Mouse (Mus musculus) stomach, postnatal 0 days (tissue): Measurements from ENCODE around the gene Bpifa6. TPM values are rescaled to one million over a fixed set of nuclear protein-coding genes. Genes with fewer than 3 reads are reported as not detected.
"Not testable (repeated sequence)": the region's sequence is repeated elsewhere in the genome, so short reads cannot be mapped to it uniquely, and the experiment has no call there.

ENCODE experiments used
- ATAC-seq: fragments of 200-750 bp; cut with Nextera tagmentation; 2 replicates; pipeline ENCODE4 v1.8.0; 2017; ENCODE audit not compliant: low FRiP score, low TSS enrichment
- DNase-seq: peaks from one replicate; pipeline ENCODE4 v3.0.0-alpha.2; 2016; ENCODE audit warnings: low spot score
- H3K27ac ChIP-seq: fragments of 300-500 bp; sonication (generic); replicated peaks from 2 replicates; pipeline ENCODE4 v1.5.1; 2014; ENCODE audit warnings: mild to moderate bottlenecking, control low read depth
- H3K27me3 ChIP-seq: fragments of 300-500 bp; sonication (generic); 2 replicates; pipeline ENCODE4 v1.6.1; 2014; ENCODE audit warnings: low read length; ENCODE audit not compliant: control insufficient read depth, insufficient read depth
- H3K36me3 ChIP-seq: fragments of 300-500 bp; sonication (generic); 2 replicates; pipeline ENCODE4 v1.6.1; 2014; ENCODE audit warnings: low read length, mixed read lengths; ENCODE audit not compliant: control insufficient read depth, insufficient read depth
- H3K4me1 ChIP-seq: fragments of 300-500 bp; sonication (generic); replicated peaks from 2 replicates; pipeline ENCODE4 v1.6.1; 2014; ENCODE audit warnings: antibody characterized with exemption; ENCODE audit not compliant: control insufficient read depth, insufficient read depth
- H3K4me2 ChIP-seq: fragments of 300-500 bp; sonication (generic); replicated peaks from 2 replicates; pipeline ENCODE4 v1.6.1; 2014; ENCODE audit warnings: low read depth, mild to moderate bottlenecking, control low read depth, moderate library complexity
- H3K4me3 ChIP-seq: fragments of 300-500 bp; sonication (generic); 2 replicates; pipeline ENCODE4 v1.5.1; 2014; ENCODE audit warnings: low read depth, low read length, control low read depth
- H3K9ac ChIP-seq: fragments of 300-500 bp; sonication (generic); 2 replicates; pipeline ENCODE4 v1.6.1; 2014; ENCODE audit warnings: mild to moderate bottlenecking, low read length, control low read depth, mixed read lengths
- H3K9me3 ChIP-seq: fragments of 300-500 bp; sonication (generic); 2 replicates; pipeline ENCODE4 v1.6.1; 2016; ENCODE audit warnings: low read length; ENCODE audit not compliant: control insufficient read depth
- CTCF ChIP-seq: IDR thresholded peaks from 2 replicates; pipeline ENCODE4 v1.5.1; 2016; ENCODE audit warnings: antibody characterized with exemption, low read depth, mild to moderate bottlenecking, moderate library complexity
- EP300 ChIP-seq: optimal IDR thresholded peaks from 2 replicates; pipeline ENCODE3; 2016; ENCODE audit warnings: antibody characterized with exemption
- WGBS: fragments of 180-500 bp; shearing (Covaris S2); extraction: QIAGEN DNeasy Blood & Tissue Kit; methylation state at CpG from one replicate; pipeline ENCODE4 v1.1.7; 2014; 5-methylcytosine and 5-hydroxymethylcytosine counted together
- polyA plus RNA-seq: library from polyadenylated mRNA; unstranded; fragments of >200 nt; fragmentation: Nextera tagmentation; extraction: Ambion mirVana; gene quantifications from 2 replicates; pipeline ENCODE4 v1.2.1, GENCODE M21; 2015

Bpifa6 gene
- polyA plus RNA-seq, 1 experiment from 2014 or later = 1.6 TPM

DNA sequence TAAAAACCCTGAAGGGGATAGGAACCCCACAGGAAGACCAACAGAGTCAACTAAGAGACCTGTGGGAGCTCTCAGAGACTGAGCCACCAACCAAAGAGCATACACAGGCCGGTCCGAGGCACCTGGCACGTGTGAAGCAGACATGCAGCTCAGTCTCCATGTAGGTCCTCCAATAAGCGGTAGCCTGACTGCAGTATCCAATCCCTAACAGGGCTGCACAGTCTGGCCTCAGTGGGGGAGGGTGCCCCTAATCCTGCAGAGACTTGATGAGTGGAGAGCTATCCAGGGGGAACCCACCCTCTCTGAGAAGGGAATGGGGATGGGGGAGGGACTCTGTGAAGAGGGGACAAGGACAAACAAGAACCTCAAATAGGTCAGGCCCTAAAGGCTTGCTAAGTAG lies 31.0 kb downstream of the Bpifa6 start:
- Histone ChIP-seq H3K9me3 (no peaks in the 10 kb centered on the region), H3K4me2 (no peak overlapping the region), H3K27ac (no peak overlapping the region), H3K27me3 (no peaks in the 10 kb centered on the region), H3K36me3 (no peaks in the 10 kb centered on the region), H3K4me1 (no peaks in the 10 kb centered on the region), H3K4me3 (no peak overlapping the region), H3K9ac (no peak overlapping the region)
- 84% methylated on average over 4 of the region's 4 CpGs for WGBS
- TF ChIP-seq EP300 (no peak), CTCF (no peak)
- DNase-seq (no peak), ATAC-seq (no peak)

DNA sequence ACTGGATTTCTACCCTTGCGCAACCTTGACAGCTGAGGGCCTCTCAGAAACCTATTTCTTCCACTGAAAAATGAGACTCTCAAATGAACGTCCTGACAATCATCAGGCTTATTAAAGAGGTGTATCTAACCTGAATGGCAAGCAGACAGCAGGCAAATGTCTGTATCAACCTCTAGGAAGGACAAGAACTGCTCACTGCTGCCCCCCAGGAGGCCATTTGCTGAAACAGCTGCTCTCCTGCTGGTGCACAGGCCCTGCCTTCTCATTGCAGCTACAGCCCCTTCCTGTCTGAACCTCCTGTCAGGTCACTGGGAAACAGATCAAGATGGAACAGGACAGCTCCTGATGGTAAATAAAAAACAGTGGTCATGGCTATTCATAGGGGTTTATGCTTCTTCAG lies 31.6 kb downstream of the Bpifa6 start:
- Histone ChIP-seq H3K4me1 (no peaks in the 10 kb centered on the region), H3K9ac (no peak overlapping the region), H3K9me3 (no peaks in the 10 kb centered on the region), H3K4me2 (no peak overlapping the region), H3K27ac (no peak overlapping the region), H3K36me3 (no peaks in the 10 kb centered on the region), H3K27me3 (no peaks in the 10 kb centered on the region), H3K4me3 (no peak overlapping the region)
- DNase-seq = no peak
- no peak for ATAC-seq
- WGBS = 88% methylated on average over 2 of the region's 2 CpGs
- TF ChIP-seq CTCF = no peak; the same call in 1 of the 2 replicates
- no peak for TF ChIP-seq EP300

DNA sequence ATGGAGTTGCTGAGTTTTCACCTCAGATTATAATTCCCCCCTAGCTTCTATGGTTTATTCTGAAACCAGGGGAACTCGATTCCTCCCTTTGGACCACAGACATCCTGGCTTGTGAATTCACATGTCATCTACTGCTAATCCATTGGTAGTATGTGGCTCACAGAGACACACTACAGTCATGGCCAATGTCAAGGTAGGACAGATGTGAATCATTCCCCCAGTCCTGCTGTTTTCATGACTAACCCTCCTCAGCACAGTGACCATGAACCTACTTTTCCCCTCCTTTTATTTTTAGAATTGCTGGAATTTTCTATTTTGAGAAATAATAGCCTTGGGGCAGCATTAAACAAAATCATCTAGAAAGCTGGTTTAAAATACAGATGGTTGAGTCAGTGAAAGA lies 32.6 kb downstream of the Bpifa6 start:
- no peaks in the 10 kb centered on the region for H3K36me3 ChIP-seq
- TF ChIP-seq EP300 (no peak), CTCF (no peak)
- 64% methylated on average over 1 of the region's 1 CpGs for WGBS
- no peaks in the 10 kb centered on the region for H3K4me1 ChIP-seq
- H3K4me3 ChIP-seq = no peak overlapping the region
- H3K9ac ChIP-seq = no peak overlapping the region
- H3K27me3 ChIP-seq = no peaks in the 10 kb centered on the region
- no peak overlapping the region for H3K4me2 ChIP-seq
- no peak overlapping the region for H3K27ac ChIP-seq
- ATAC-seq (no peak), DNase-seq (no peak)
- H3K9me3 ChIP-seq = no peaks in the 10 kb centered on the region

DNA sequence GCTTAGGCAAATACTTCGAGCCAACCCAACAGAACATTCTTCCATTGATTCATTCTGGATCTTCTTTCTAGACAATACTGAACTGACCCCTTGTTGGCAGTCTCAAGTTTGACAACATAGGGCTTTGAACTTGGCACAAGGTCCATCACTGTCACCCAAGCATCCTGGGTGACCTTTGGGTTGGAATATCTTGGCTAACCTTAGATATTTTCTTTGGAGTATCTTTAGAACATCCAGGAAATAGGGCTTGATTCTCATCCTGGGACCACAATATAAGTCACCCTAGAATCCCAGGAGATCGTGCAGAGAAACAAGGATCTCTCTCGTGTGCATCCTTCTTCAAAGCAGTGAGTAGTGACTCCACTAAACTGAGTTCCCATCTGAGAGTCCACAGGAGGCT lies 33.2 kb downstream of the Bpifa6 start, which contains the start of gene Bpifa2:
Gene Bpifa2, plus strand, starts transcription at position 301 of the 400 bp plus-strand sequence.
- no peak for TF ChIP-seq EP300
- TF ChIP-seq CTCF = no peak
- Histone ChIP-seq H3K27ac (no peak within 1 kb of the TSS), H3K36me3 (no peaks in the 10 kb centered on the region), H3K27me3 (no peaks in the 10 kb centered on the region), H3K4me2 (no peak within 1 kb of the TSS), H3K9ac (no peak within 1 kb of the TSS), H3K4me1 (no peaks in the 10 kb centered on the region), H3K4me3 (no peak within 1 kb of the TSS), H3K9me3 (no peaks in the 10 kb centered on the region)
- no peak for ATAC-seq
- WGBS = 75% methylated on average over 3 of the region's 3 CpGs
- no peak for DNase-seq

DNA sequence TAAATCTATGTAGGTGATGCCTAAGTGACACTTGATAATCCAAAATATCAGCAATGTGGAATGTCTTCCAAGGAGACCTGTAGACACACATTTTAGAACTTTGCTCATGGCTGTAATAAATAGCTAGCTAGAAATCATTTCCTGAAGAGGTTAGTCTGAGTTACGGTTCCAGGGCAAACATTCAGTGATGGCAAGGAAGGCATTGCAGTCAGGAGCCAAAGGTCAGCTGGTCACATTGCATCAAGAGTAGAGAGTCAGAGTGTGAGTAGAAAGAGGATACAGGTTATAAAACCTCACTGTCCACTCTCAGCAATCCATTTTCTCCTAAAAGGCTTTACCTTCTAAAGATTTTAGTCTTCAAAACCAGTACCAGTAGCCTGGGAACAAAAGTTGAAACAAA lies 43.2 kb downstream of the Bpifa6 start:
- no peak overlapping the region for H3K4me3 ChIP-seq
- WGBS = 54% methylated on average over 1 of the region's 1 CpGs
- TF ChIP-seq EP300 (no peak), CTCF (no peak)
- H3K27me3 ChIP-seq = no peaks in the 10 kb centered on the region
- ATAC-seq (no peak), DNase-seq (peak; percentile 1)
- no peaks in the 10 kb centered on the region for H3K9me3 ChIP-seq
- no peaks in the 10 kb centered on the region for H3K4me1 ChIP-seq
- H3K27ac ChIP-seq = no peak overlapping the region
- no peaks in the 10 kb centered on the region for H3K36me3 ChIP-seq
- H3K4me2 ChIP-seq = no peak overlapping the region
- H3K9ac ChIP-seq = no peak overlapping the region

DNA sequence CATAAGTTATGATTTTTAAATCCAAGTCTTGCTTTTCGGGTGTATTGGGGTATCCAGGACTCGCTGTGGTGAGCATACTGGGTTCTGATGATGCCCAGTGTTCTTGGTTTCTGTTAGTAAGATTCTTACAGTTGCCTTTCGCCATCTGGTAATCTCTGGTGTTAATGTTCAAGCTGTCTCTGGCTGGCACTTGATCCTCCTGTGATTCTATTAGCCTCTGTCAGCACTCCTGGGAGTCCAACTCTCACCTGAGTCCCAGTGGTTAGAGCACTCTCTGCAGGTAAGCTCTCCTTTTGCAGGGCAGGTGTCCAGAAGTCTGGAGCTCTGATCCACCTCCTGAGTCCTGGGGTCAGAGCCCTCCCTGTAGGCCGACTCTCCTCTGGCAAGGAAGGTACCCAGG lies 49.9 kb downstream of the Bpifa6 start:
- DNase-seq, H3K9ac ChIP-seq, H3K4me3 ChIP-seq, H3K27ac ChIP-seq, H3K4me2 ChIP-seq, H3K36me3 ChIP-seq, H3K9me3 ChIP-seq, H3K27me3 ChIP-seq, H3K4me1 ChIP-seq, ATAC-seq: not testable (repeated sequence)
- 83% methylated on average over 4 of the region's 4 CpGs for WGBS
